ENCODE assay signal across 23 mouse cellular contexts in the genomic region with DNA sequence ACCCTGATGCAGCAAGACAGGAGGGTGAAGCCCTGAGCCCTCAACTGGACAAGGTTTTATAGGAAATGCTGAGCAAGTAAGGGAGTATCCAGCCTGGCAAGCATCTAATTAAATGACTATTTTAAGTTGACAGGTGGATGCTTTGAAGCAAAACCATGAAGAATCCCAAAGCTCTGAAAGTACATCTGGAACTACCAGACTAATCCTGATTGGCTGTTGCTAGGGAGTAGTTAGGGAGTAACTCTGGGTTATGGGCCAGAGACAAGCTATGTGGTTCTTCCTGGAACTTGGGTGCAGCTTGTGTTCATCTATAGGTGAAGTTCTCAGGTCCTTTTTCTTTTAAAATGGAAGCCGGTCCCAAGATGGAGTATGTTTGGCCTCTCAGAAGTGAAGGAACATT.
"Had no signal": no experiment of that assay in that cellular context is flagged by ENCODE, and none has a peak within 500 bp of the region (broad histone marks: within the 10 kb centered on the region; RNA-seq: fewer than 3 reads in every experiment).

No protein-coding gene starts in this region.

- H3K36me3 ChIP-seq: heart, embryonic 13.5 days; heart, embryonic 15.5 days; hindbrain, embryonic 13.5 days; hindbrain, embryonic 15.5 days; limb, embryonic 13.5 days; limb, embryonic 15.5 days; liver, embryonic 12.5 days had no signal

- H3K27ac ChIP-seq: heart, adult 2 months; heart, embryonic 13.5 days; heart, embryonic 15.5 days; hindbrain, embryonic 13.5 days; hindbrain, embryonic 15.5 days; hindbrain, postnatal 0 days; limb, embryonic 13.5 days; limb, embryonic 15.5 days; liver, embryonic 12.5 days; liver, embryonic 14.5 days had no signal

- DNase-seq: gastrocnemius, postnatal 14 days; gastrocnemius, postnatal 36 days; heart, adult 11 months; heart, adult 2 months; heart, postnatal 14 days; heart, postnatal 36 days; kidney, adult 11 months; kidney, adult 9 months; kidney, postnatal 14 days; layer of hippocampus, adult 9-11 months; layer of hippocampus, postnatal 36 days; left cerebral cortex, postnatal 4 days had no signal

- ATAC-seq: hindbrain, postnatal 0 days; intestine, embryonic 16.5 days; liver, embryonic 12.5 days had no signal

- H3K4me1 ChIP-seq: heart, embryonic 13.5 days; heart, embryonic 15.5 days; hindbrain, embryonic 13.5 days; hindbrain, embryonic 15.5 days; limb, embryonic 13.5 days; limb, embryonic 15.5 days; liver, embryonic 12.5 days had no signal

- H3K27me3 ChIP-seq: heart, embryonic 13.5 days; heart, embryonic 15.5 days; hindbrain, embryonic 13.5 days; hindbrain, embryonic 15.5 days; limb, embryonic 13.5 days; limb, embryonic 15.5 days; liver, embryonic 12.5 days had no signal

- H3K9ac ChIP-seq: heart, embryonic 13.5 days; heart, embryonic 15.5 days; hindbrain, embryonic 13.5 days; hindbrain, embryonic 15.5 days; limb, embryonic 13.5 days; limb, embryonic 15.5 days; liver, embryonic 12.5 days; liver, embryonic 14.5 days had no signal

- H3K9me3 ChIP-seq: heart, embryonic 15.5 days; hindbrain, embryonic 13.5 days; hindbrain, embryonic 15.5 days; limb, embryonic 13.5 days; limb, embryonic 15.5 days had no signal

- H3K4me3 ChIP-seq: heart, adult 2 months; heart, embryonic 13.5 days; heart, embryonic 15.5 days; hindbrain, embryonic 13.5 days; hindbrain, embryonic 15.5 days; limb, embryonic 13.5 days; limb, embryonic 15.5 days; liver, embryonic 12.5 days had no signal

- H3K4me2 ChIP-seq: heart, embryonic 11.5 days; heart, embryonic 13.5 days; heart, embryonic 15.5 days; hindbrain, embryonic 13.5 days; hindbrain, embryonic 15.5 days; limb, embryonic 13.5 days; limb, embryonic 15.5 days; liver, embryonic 12.5 days had no signal
